Comparison of ENCODE assay signal across 9 mouse cellular contexts in the genomic region with DNA sequence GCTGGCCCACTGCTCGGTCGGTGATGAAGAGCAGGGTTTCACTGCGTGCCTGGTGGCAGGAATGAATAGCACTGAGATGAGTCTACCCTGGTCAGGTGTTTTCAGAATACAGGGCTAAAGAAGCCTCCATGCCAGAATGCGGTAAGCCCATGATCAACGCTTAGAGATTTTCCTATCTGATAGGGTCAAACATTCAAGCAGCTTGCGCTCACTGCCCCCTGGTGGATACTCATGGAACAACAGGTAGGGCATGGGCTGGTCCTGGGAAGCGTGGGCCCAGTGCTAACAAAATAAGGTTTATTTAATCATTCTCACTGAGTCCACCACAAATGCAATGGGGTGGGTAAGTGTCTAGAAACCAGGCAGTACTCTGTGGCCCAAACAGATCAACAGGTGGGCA. TPM values are rescaled to one million over a fixed set of nuclear protein-coding genes. Genes with fewer than 3 reads are reported as not detected.
DNase-seq lines count a peak whose midpoint lies in the region; ATAC-seq and TF ChIP-seq lines count a peak whose summit lies in the region.
"Had no signal": no experiment of that assay in that cellular context is flagged by ENCODE, and none has a peak within 500 bp of the region (broad histone marks: within the 10 kb centered on the region; RNA-seq: fewer than 3 reads in every experiment).

No protein-coding gene starts in this region.

- WGBS in lung, embryonic 16.5 days = 28% methylated on average over 7 of the region's 7 CpGs

- no peaks in the 10 kb centered on the region for H3K27me3 ChIP-seq in lung, embryonic 16.5 days (ENCODE audit: control insufficient read depth, insufficient read depth, low read depth, low read length)
- H3K27me3 ChIP-seq: heart, embryonic 15.5 days had no signal

- DNase-seq in ES-CJ7 (ENCODE audit: low read depth, low spot score) = peak; percentile 73
- peak; percentile 85 for DNase-seq in heart, postnatal 4 days
- DNase-seq in layer of hippocampus, adult 11-12 months (ENCODE audit: low spot score) = peak; percentile 81
- DNase-seq in retina, postnatal 1 day = peak; percentile 78
- peak; percentile 87 for DNase-seq in thymus, postnatal 4 days

- no peak overlapping the region for H3K27ac ChIP-seq in bone marrow macrophage, adult 2 months (ENCODE audit: insufficient read depth, low read depth, low read length)
- H3K27ac ChIP-seq in embryonic fibroblast, embryonic 13.5 days (ENCODE audit: insufficient read depth, low read length) = no peak overlapping the region
- no peak overlapping the region for H3K27ac ChIP-seq in lung, embryonic 16.5 days (ENCODE audit: low read length)
- H3K27ac ChIP-seq: heart, embryonic 15.5 days had no signal

- peak; percentile 93 for TF ChIP-seq CTCF in bone marrow macrophage, adult 2 months (IDR thresholded peaks at IDR 0.05; ENCODE audit: low read depth, low read length)
- TF ChIP-seq CTCF in embryonic fibroblast, embryonic 13.5 days (IDR thresholded peaks at IDR 0.05; ENCODE audit: borderline replicate concordance, insufficient read depth, low read length) = peak; percentile 83

- peak; percentile 40 for ATAC-seq in lung, embryonic 16.5 days (ENCODE audit: low read depth)

- no peak overlapping the region for H3K4me2 ChIP-seq in lung, embryonic 16.5 days (ENCODE audit: low read depth, low read length)
- H3K4me2 ChIP-seq: heart, embryonic 15.5 days had no signal

- no peaks in the 10 kb centered on the region for H3K36me3 ChIP-seq in lung, embryonic 16.5 days (ENCODE audit: control insufficient read depth, insufficient read depth, low read length)
- H3K36me3 ChIP-seq: heart, embryonic 15.5 days had no signal

- H3K4me1 ChIP-seq in bone marrow macrophage, adult 2 months (ENCODE audit: control insufficient read depth, insufficient read depth, low read length) = peaks cover 11% of the 10 kb centered on the region
- H3K4me1 ChIP-seq in embryonic fibroblast, embryonic 13.5 days (ENCODE audit: control insufficient read depth, insufficient read depth, low read length) = 0 out of 2 replicates have a peak, but pooled peaks cover 3% of the 10 kb centered on the region
- 0 out of 2 replicates have a peak, but pooled peaks cover 3% of the 10 kb centered on the region for H3K4me1 ChIP-seq in lung, embryonic 16.5 days (replicated peaks; ENCODE audit: control insufficient read depth, insufficient read depth, low read length)

- H3K9me3 ChIP-seq in lung, embryonic 16.5 days (ENCODE audit: control insufficient read depth, low read length) = no peaks in the 10 kb centered on the region
- H3K9me3 ChIP-seq: heart, embryonic 15.5 days had no signal

- no peak for TF ChIP-seq POLR2A in bone marrow macrophage, adult 2 months (IDR thresholded peaks at IDR 0.05; ENCODE audit: borderline replicate concordance, low read depth, low read length)
- no peak for TF ChIP-seq POLR2A in embryonic fibroblast, embryonic 13.5 days (IDR thresholded peaks at IDR 0.05; ENCODE audit: low read depth, low read length)

- H3K4me3 ChIP-seq in bone marrow macrophage, adult 2 months (ENCODE audit: insufficient read depth, low read length) = no peak overlapping the region
- H3K4me3 ChIP-seq in embryonic fibroblast, embryonic 13.5 days (ENCODE audit: insufficient read depth, low read length) = no peak overlapping the region
- no peak overlapping the region for H3K4me3 ChIP-seq in lung, embryonic 16.5 days (ENCODE audit: low read length)
- H3K4me3 ChIP-seq: heart, embryonic 15.5 days had no signal

- no peak overlapping the region for H3K9ac ChIP-seq in lung, embryonic 16.5 days (ENCODE audit: low read length)
- H3K9ac ChIP-seq: heart, embryonic 15.5 days had no signal

RNA-seq across cellular contexts. Expression of a gene that starts 18.6 kb away (rescaled TPM):
- not detected in 2 replicates for polyA plus RNA-seq in bone marrow macrophage, adult 2 months (2012; ENCODE audit: insufficient read depth, insufficient read length, missing spikeins)
- 4.0 and 5.9 TPM in 2 replicates for polyA plus RNA-seq in embryonic fibroblast, embryonic 13.5 days (2011; ENCODE audit: insufficient read length, low read depth, missing spikeins)
- total RNA-seq in heart, postnatal 4 days (2021) = 10 to 100 TPM; 10.5 to 13.2 TPM
- polyA plus RNA-seq in lung, embryonic 16.5 days (2015; fragmentation: Nextera tagmentation; extraction: Ambion mirVana) = 3.4 and 4.1 TPM in 2 replicates

RNA-seq across cellular contexts. Expression of a gene that starts 35.9 kb away (rescaled TPM):
- polyA plus RNA-seq in bone marrow macrophage, adult 2 months (2012; ENCODE audit: insufficient read depth, insufficient read length, missing spikeins) = not detected in 2 replicates
- 0.26 and 0.43 TPM in 2 replicates for polyA plus RNA-seq in embryonic fibroblast, embryonic 13.5 days (2011; ENCODE audit: insufficient read length, low read depth, missing spikeins)
- total RNA-seq in heart, postnatal 4 days (2021) = 10 to 100 TPM; 10.4 to 12.0 TPM
- 19.6 and 20.0 TPM in 2 replicates for polyA plus RNA-seq in lung, embryonic 16.5 days (2015; fragmentation: Nextera tagmentation; extraction: Ambion mirVana)

RNA-seq across cellular contexts. Expression of a gene that starts 59.1 kb away (rescaled TPM):
- 65.4 and 68.9 TPM in 2 replicates for polyA plus RNA-seq in bone marrow macrophage, adult 2 months (2012; ENCODE audit: insufficient read depth, insufficient read length, missing spikeins)
- polyA plus RNA-seq in embryonic fibroblast, embryonic 13.5 days (2011; ENCODE audit: insufficient read length, low read depth, missing spikeins) = 34.7 and 42.0 TPM in 2 replicates
- total RNA-seq in heart, postnatal 4 days (2021) = 10 to 100 TPM; 25.8 to 28.6 TPM
- polyA plus RNA-seq in lung, embryonic 16.5 days (2015; fragmentation: Nextera tagmentation; extraction: Ambion mirVana) = 52.2 and 58.0 TPM in 2 replicates

Comparison
In these comparisons a context has a peak if more than half of its experiments do, and no peak if none do; other contexts are left out.
1. RNA of a gene that starts 35.9 kb away (polyA plus RNA-seq): 19.6 to 20.0 TPM in lung, embryonic 16.5 days; 0.26 to 0.43 TPM in embryonic fibroblast, embryonic 13.5 days and not detected in bone marrow macrophage, adult 2 months; every median in the first group is over 10 times any median in the second.
2. Peak in every context shown above with its lines, with median percentiles within 50 percentile points of each other: DNase-seq.